Mouse (Mus musculus): Measurements from ENCODE around the gene Gm12355. TPM values are rescaled to one million over a fixed set of nuclear protein-coding genes. Genes with fewer than 3 reads are reported as not detected.

Gm12355 gene
- polyA plus RNA-seq, 1 experiment from 2014 or later = 1.2 TPM

- H3K4me3 ChIP-seq (ENCODE audit: low read depth, low read length) = no peak overlapping the region
- H3K9me3 ChIP-seq (ENCODE audit: low read depth, low read length) = no peaks in the 10 kb centered on the region
- WGBS = 79% methylated on average over 2 of the region's 2 CpGs
- no peaks in the 10 kb centered on the region for H3K36me3 ChIP-seq (ENCODE audit: insufficient read depth)
- peaks cover 5% of the 10 kb centered on the region; the same call in 1 of the 2 replicates for H3K27me3 ChIP-seq (ENCODE audit: insufficient read depth, low read length)
- H3K27ac ChIP-seq (ENCODE audit: low read depth) = no peak overlapping the region
- no peak for ATAC-seq (ENCODE audit: insufficient read depth)
- no peak overlapping the region for H3K9ac ChIP-seq
- peaks cover 10% of the 10 kb centered on the region; the same call in 1 of the 2 replicates for H3K4me1 ChIP-seq (ENCODE audit: insufficient read depth)
- no peak for DNase-seq
- peak; percentile 30 for TF ChIP-seq CTCF (IDR thresholded peaks at IDR 0.05; ENCODE audit: low read depth)
- H3K4me2 ChIP-seq = no peak overlapping the region
Measured at GRCm38 (mm10) chr11:98603953-98604352, 21.5 kb downstream of the Gm12355 start.

DNA sequence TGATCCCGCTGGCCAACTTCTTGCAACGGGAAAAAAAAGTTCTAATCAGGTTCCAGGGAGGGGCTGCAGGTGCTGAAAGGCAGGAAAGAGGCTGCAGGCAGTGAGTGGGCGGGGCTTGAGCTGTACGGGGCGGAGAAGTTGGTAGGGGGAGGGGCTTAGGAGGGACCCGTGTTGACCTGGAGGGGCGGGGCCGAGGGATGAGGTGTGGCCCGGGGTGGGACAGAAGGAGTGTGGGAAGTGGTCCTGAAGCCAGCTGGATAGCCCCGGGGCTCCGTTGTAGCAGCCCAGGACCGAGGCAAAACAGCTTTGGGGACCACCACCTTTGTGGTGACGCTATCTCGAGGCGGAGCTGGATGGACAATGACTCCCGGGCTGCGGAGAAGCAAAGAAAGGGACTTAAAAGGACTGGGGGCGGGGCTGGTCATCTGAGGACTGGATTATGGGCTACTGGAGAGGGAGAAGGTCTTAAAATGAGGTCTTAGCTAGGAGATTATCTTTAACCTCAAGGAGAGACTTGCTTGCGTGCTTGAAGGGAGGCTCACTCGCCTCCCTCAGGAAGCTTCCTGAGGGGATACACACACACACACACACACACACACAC is 23.3 kb downstream of the Gm12355 start:
- Histone ChIP-seq H3K9ac (no peak overlapping the region), H3K36me3 (ENCODE audit: insufficient read depth) (no peaks in the 10 kb centered on the region), H3K4me1 (ENCODE audit: insufficient read depth) (peaks cover 10% of the 10 kb centered on the region; the same call in 1 of the 2 replicates), H3K27me3 (ENCODE audit: insufficient read depth, low read length) (peaks cover 9% of the 10 kb centered on the region; the same call in 1 of the 2 replicates), H3K4me2 (peak overlapping the region; percentile 60), H3K27ac (ENCODE audit: low read depth) (no peak overlapping the region), H3K9me3 (ENCODE audit: low read depth, low read length) (no peaks in the 10 kb centered on the region), H3K4me3 (ENCODE audit: low read depth, low read length) (peak overlapping the region; percentile 31)
- peak; percentile 52 for DNase-seq
- WGBS = 2% methylated on average over 20 of the region's 20 CpGs
- 0 out of 2 replicates have a peak, but pooled peaks have one; percentile 26 for ATAC-seq (ENCODE audit: insufficient read depth)
- TF ChIP-seq CTCF (IDR thresholded peaks at IDR 0.05; ENCODE audit: low read depth) = no peak

GRCm38 (mm10) chr11:98599291-98599690 is 26.2 kb downstream of the Gm12355 start:
- 26% methylated on average over 18 of the region's 18 CpGs for WGBS
- no peak overlapping the region for H3K27ac ChIP-seq (ENCODE audit: low read depth)
- H3K4me2 ChIP-seq = no peak overlapping the region
- no peaks in the 10 kb centered on the region for H3K9me3 ChIP-seq (ENCODE audit: low read depth, low read length)
- peaks cover 9% of the 10 kb centered on the region; the same call in 1 of the 2 replicates for H3K27me3 ChIP-seq (ENCODE audit: insufficient read depth, low read length)
- H3K9ac ChIP-seq = no peak overlapping the region
- H3K36me3 ChIP-seq (ENCODE audit: insufficient read depth) = no peaks in the 10 kb centered on the region
- ATAC-seq (ENCODE audit: insufficient read depth) = no peak
- H3K4me1 ChIP-seq (ENCODE audit: insufficient read depth) = peaks cover 10% of the 10 kb centered on the region; the same call in 1 of the 2 replicates
- no peak for DNase-seq
- no peak overlapping the region for H3K4me3 ChIP-seq (ENCODE audit: low read depth, low read length)
- no peak for TF ChIP-seq CTCF (IDR thresholded peaks at IDR 0.05; ENCODE audit: low read depth)

- DNase-seq (no peak), ATAC-seq (ENCODE audit: insufficient read depth) (no peak)
- Histone ChIP-seq H3K9ac (no peak overlapping the region), H3K36me3 (ENCODE audit: insufficient read depth) (no peaks in the 10 kb centered on the region), H3K9me3 (ENCODE audit: low read depth, low read length) (no peaks in the 10 kb centered on the region), H3K27me3 (ENCODE audit: insufficient read depth, low read length) (peaks cover 9% of the 10 kb centered on the region; the same call in 1 of the 2 replicates), H3K4me2 (no peak overlapping the region), H3K4me3 (ENCODE audit: low read depth, low read length) (no peak overlapping the region), H3K27ac (ENCODE audit: low read depth) (no peak overlapping the region), H3K4me1 (ENCODE audit: insufficient read depth) (peaks cover 10% of the 10 kb centered on the region; the same call in 1 of the 2 replicates)
- 53% methylated on average over 18 of the region's 18 CpGs for WGBS
- 0 out of 2 replicates have a peak, but pooled peaks have one; percentile 4 for TF ChIP-seq CTCF (IDR thresholded peaks at IDR 0.05; ENCODE audit: low read depth)
Measured at GRCm38 (mm10) chr11:98598851-98599290, 26.6 kb downstream of the Gm12355 start.

GRCm38 (mm10) chr11:98597991-98598390 is 27.5 kb downstream of the Gm12355 start, which contains the start of gene Lrrc3c:
TSS of gene Lrrc3c (plus strand) at chr11:98598291.
- Histone ChIP-seq H3K4me1 (ENCODE audit: insufficient read depth) (peaks cover 10% of the 10 kb centered on the region; the same call in 1 of the 2 replicates), H3K27me3 (ENCODE audit: insufficient read depth, low read length) (peaks cover 9% of the 10 kb centered on the region; the same call in 1 of the 2 replicates), H3K9ac (no peak within 1 kb of the TSS), H3K4me3 (ENCODE audit: low read depth, low read length) (no peak within 1 kb of the TSS), H3K27ac (ENCODE audit: low read depth) (no peak within 1 kb of the TSS), H3K36me3 (ENCODE audit: insufficient read depth) (no peaks in the 10 kb centered on the region), H3K9me3 (ENCODE audit: low read depth, low read length) (no peaks in the 10 kb centered on the region), H3K4me2 (no peak within 1 kb of the TSS)
- TF ChIP-seq CTCF (IDR thresholded peaks at IDR 0.05; ENCODE audit: low read depth) = no peak
- WGBS = 73% methylated on average over 8 of the region's 8 CpGs
- ATAC-seq (ENCODE audit: insufficient read depth) = no peak
- DNase-seq = no peak

GRCm38 (mm10) chr11:98597363-98597762 is 28.1 kb downstream of the Gm12355 start:
- WGBS = 32% methylated on average over 6 of the region's 6 CpGs
- DNase-seq = peak; percentile 85
- Histone ChIP-seq H3K9me3 (ENCODE audit: low read depth, low read length) (no peaks in the 10 kb centered on the region), H3K4me1 (ENCODE audit: insufficient read depth) (peaks cover 7% of the 10 kb centered on the region; the same call in 1 of the 2 replicates), H3K9ac (no peak overlapping the region), H3K27me3 (ENCODE audit: insufficient read depth, low read length) (peaks cover 12% of the 10 kb centered on the region), H3K27ac (ENCODE audit: low read depth) (no peak overlapping the region), H3K4me3 (ENCODE audit: low read depth, low read length) (no peak overlapping the region), H3K36me3 (ENCODE audit: insufficient read depth) (no peaks in the 10 kb centered on the region), H3K4me2 (no peak overlapping the region)
- ATAC-seq (ENCODE audit: insufficient read depth) = no peak
- peak; percentile 76 for TF ChIP-seq CTCF (IDR thresholded peaks at IDR 0.05; ENCODE audit: low read depth)

DNA sequence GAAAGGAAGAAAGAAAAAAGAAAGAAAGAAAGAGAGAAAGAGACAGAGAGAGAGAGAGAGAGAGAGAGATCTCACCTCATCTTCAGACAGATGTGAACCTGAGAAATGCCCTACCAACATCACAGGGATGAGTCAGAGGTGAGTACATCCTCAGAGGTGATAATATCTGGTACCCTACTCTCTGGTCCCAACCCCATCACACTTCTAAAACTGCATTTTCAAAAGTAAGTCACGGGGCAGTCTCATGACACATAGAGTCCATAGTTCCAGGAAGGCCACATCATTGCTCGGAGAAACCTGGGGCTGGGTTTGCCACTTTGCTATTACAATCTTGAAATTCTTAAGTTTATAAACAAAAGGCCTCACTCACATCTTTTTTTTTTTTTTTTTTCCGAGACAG is 29.5 kb downstream of the Gm12355 start:
- DNase-seq = no peak
- Histone ChIP-seq H3K27ac (ENCODE audit: low read depth) (no peak overlapping the region), H3K9ac (no peak overlapping the region), H3K4me2 (no peak overlapping the region), H3K9me3 (ENCODE audit: low read depth, low read length) (no peaks in the 10 kb centered on the region), H3K4me3 (ENCODE audit: low read depth, low read length) (no peak overlapping the region), H3K36me3 (ENCODE audit: insufficient read depth) (no peaks in the 10 kb centered on the region), H3K4me1 (ENCODE audit: insufficient read depth) (peaks cover 4% of the 10 kb centered on the region; the same call in 1 of the 2 replicates), H3K27me3 (ENCODE audit: insufficient read depth, low read length) (peaks cover 15% of the 10 kb centered on the region)
- WGBS = 58% methylated on average over 3 of the region's 3 CpGs
- no peak for ATAC-seq (ENCODE audit: insufficient read depth)
- TF ChIP-seq CTCF (IDR thresholded peaks at IDR 0.05; ENCODE audit: low read depth) = no peak
